Mouse (Mus musculus): ENCODE results near the gene Cisd3. TPM values are rescaled to one million over a fixed set of nuclear protein-coding genes. Genes with fewer than 3 reads are reported as not detected.
A peak's percentile ranks its signal among the peaks of the same experiment; 100 is the strongest.
"Not testable (repeated sequence)": the region's sequence is repeated elsewhere in the genome, so short reads cannot be mapped to it uniquely, and the experiment has no call there.

The Cisd3 gene
- 100 to 1,000 TPM; 120 TPM for total RNA-seq (2021)

DNA sequence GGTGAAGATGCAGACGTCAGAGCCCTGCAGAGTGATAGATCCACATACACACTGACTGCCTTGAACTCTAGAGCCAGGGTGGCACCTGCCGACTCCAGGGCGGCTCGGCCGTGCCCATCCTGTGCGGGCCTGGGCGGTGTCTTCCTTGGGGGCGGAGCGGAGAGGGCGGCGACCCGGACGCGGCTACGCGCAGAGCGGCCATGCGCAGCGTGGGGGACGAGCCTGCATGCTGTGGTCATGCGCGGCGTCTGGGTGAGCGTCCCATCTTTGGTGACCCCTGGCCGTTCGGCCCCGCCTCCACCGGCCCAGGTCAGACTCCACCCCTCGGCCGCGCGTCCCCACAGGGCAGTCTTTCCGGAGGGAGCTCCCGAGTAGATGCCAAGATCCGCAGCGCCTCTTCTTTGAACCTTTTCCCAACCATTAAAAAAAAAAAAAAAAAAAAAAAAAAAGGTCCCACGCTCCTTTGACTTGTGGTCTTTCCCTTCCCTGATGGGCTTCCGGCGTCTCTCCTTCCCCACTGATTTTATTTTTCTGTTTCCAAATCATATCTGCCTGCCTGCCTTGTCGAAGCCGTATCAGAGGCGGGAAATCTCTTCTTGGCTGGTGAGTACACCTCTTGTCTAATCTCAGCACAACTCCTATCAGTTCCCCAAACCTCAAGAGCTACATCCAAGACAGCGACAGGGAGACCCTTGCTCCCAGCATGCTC is at the start of gene Cisd3:
Gene Cisd3, plus strand, starts transcription at position 214 of the 709 bp plus-strand sequence.
- DNase-seq, result peak; percentile 94 to 96
- intact Hi-C loops (cut with DNase I), result loop anchor here (1.0 kb wide), 1 partner anchor 22 kb away; the partner anchor contains the start of gene Mllt6

DNA sequence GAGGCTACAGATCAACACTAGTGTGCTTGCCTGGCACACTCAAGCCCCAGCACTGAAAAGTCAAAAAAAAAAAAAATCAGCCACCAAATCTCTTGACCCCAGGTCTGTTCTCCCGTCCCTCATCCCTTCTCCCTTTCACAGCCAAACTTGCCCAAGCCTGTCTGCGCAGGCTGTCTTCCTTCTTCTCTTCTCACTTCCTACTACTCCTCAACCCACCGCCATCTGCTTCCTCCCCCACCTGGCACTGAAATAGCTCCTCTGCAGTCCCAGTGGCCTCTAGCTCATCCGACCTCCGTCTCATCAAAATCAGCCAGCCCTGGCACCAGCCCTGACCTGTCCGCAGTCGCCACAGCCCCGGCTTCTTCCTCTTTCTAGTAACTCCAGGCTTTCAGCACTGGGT is 44.0 kb upstream of the Cisd3 start:
- intact Hi-C loops (cut with DNase I), result no loop called here
- DNase-seq, result no peak

DNA sequence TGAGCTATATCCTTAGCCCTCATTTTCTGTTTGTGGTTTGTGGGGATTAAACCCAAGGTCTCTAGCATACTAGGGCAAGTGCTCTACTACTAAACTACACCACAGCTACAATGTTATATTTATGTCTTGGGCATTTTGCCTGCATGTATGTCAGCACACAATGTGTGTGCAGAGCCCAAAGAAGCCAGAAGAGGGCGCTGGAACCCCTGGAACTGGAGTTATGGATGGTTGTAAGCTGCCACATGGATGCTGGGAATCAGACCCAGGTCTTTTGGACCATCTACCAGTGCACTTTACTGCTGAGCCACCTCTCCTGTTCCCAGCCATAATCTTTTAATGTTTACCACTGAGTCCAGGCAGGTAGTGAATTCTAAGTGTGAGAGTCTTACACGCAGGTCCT is 42.9 kb upstream of the Cisd3 start:
- intact Hi-C loops (cut with DNase I), result no loop called here
- no peak for DNase-seq

DNA sequence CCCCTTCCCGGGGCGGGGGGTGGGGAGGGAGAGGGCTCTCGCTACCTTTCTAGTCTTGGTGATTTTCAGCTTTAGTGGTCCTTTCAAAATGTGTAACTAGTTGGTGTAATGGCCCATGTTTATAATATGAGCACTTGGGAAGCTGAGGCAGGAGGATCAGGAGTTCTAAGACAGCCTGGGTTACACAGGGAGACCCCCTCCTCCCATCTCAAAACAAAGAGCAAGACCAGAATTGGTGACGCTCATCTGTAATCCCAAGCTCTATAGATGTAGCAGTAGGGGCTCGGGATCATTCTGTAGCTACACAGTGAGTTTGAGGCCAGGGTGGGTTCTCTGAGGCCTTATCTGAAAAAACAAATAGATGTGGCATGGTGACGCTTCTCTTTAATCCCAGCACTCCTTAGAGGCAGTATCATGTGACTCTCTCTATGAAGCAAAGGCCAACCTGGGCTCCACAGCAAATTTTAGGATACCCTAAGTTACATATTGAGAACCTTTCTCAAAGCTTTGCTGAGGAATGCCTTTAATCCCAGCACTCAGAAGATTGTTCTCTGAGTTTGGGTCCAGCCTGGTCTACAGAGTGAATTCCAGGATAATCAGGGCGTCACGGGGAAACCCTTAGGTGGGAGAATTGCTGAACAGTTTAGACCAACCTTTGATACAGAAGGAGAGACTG is 42.1 kb upstream of the Cisd3 start:
- DNase-seq, result no peak

DNA sequence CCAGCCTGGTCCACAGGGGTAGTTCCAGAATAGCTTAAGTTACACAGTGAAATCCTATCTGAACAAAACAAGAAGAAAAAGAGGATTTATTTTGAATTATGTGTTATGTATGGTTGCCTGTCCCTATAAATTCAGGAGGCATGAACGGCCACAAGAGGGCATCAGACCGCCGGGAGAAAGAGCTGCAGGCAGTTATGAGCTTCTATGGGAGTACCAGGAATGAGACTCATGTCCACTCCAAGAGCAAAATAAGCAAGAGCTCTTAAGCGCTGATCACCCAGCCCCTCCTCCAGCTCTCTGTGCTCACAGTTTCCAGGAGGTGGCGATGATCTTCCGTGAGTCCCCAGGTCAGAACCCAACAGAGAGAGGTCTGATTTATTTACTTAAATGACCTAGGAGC is 40.8 kb upstream of the Cisd3 start:
- peak; percentile 75 to 84 for DNase-seq
- intact Hi-C loops (cut with DNase I), result loop anchor here (1.0 kb wide), 1 partner anchor 45 kb away; no protein-coding TSS in a partner anchor

More for the DNA sequence above, 42.1 kb upstream of the Cisd3 start:
- intact Hi-C loops (cut with DNase I), result loop anchor here (1.0 kb wide), 1 partner anchor 47 kb away; no protein-coding TSS in a partner anchor

DNA sequence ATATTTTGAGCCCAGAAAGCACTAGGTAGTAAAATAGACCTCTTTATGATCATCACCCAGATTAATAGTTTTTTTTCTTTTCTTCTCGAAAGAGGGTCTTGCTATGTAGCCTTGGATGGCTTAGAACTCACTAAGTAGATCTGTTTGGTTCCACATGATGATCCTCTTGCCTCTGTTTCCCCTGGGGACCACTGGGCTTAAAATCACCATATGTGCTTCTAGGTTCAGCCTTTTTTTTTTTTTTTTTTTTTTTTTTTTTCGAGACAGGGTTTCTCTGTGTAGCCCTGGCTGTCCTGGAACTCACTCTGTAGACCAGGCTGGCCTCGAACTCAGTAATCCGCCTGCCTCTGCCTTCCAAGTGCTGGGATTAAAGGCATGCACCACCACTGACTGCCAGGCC is 37.1 kb upstream of the Cisd3 start:
- DNase-seq; intact Hi-C loops (cut with DNase I): not testable (repeated sequence)

DNA sequence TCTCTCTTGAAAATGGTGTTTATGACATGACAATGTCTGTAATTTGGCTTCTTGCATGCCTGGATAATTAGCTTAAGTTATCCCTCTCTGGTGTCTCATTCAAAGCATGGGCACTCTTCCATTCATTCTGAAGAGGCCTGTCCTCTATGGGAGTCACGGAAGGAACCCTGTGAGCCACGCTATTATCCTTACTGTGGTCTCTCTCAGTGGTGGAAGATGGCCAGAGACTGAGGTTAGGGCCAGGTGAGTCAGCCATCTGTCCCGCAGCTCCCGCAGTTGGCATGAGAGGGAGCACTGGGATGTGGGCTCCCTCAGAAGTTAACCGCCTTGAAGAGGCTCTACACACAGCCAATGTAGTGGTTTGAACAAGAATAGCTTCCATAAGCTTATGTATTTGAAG is 35.3 kb upstream of the Cisd3 start:
- no peak for DNase-seq
- intact Hi-C loops (cut with DNase I), result no loop called here

DNA sequence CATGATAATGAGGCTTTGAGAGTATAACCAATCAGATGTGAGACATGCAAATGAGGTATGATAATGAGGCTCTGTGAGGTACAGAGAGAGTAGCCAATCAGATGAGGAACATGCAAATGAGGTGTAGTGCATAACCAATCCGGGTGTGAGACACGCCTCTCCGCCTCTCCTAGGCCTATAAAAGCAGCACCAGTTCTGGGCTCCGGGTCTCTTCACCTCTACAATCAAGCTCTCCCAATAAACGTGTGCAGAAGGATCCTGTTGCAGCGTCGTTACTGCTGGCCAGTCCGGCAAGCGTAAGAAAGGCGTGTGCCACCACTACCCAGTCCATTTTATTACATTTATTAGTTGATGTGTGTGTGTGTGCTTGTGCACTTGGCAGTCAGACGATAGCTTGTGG is 32.2 kb upstream of the Cisd3 start:
- DNase-seq; intact Hi-C loops (cut with DNase I): not testable (repeated sequence)

DNA sequence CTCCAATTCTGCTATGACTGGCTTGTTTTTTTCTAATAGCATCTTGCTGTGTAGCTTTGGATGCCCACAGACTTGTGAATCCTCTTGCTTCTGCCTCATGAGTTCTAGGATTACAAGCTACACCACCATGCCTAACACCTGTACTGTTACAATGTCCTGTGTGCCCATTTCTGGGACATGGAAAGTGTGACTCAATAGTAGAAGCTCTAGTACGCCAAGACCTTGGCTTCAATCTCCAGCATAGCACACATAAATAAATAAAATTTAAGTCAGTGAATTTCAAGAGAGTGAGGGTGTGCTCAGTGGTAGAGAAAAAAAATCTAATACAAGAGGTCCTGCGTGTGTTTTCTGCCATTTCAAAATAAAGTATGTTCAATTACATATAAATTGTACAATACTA is 31.4 kb upstream of the Cisd3 start:
- intact Hi-C loops (cut with DNase I), result no loop called here
- DNase-seq, result no peak

DNA sequence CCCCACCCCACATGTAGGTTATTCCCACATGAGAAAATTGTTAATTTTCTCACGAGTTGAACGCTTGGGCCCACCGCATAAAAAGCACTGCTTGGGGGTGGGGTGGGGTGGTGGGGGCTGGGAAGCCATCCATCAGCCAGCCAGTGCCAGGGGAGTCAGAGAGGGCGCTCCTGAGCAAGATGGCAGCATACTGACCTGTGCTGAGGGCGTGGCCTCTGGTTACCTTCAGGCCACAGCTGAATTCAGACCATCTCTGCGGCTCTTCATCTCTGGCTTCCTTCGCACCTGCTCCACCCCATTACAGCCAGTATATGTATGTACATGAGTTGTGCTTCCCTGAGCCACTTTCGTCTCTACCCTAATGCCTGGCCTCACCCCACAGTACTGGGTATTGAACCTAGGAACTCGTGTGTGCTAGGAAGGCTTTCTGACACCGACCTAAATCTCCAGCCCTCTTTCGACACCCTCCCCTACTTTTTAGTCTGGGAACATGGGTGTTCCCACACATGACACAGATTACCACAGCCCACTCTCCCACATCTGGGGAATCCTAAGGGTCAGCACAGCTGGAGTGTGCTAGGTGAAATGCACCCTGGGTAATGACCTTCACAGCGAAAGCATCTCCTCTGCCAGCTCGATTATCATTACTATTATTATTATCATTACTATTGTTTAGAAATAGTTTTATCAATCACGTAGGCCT is 29.2 kb upstream of the Cisd3 start:
- no peak for DNase-seq
- intact Hi-C loops (cut with DNase I), result no loop called here

DNA sequence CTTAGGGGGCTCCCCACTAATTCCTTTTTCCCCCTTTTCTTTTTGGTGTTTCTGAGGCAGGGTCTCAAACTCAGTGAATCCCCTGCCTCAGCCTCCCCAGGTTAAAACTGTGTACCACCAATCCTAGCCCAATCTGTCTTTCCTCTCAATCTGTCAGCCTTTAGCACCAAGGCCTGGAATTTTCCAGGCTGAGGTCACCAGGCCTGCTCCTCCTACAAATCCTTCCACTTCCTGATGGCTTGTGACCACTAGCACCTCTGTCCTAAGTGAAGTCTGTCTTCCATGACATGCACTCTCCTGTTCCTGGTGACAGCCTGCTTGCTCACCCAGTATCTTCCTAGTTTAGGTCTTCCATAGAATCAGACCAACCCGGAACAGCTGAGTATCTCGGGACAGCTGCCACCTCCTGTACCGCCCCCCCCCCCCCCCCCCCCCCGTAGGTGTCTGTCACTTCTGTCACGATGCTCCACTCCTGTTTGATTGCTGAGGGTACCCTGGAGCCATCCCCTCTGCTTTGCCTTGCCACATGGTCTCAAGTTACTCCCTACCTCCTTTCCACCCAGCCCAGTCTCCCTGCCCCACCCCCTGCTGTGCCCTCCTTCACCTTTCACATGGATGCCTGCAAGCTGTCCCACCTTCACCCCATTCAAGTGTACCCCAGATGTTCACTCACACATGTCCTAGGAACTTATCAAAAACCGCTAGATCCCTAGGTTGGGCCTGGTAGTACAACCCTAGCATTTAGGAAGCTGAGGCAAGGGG is 28.3 kb upstream of the Cisd3 start:
- intact Hi-C loops (cut with DNase I), result no loop called here
- DNase-seq, result no peak

DNA sequence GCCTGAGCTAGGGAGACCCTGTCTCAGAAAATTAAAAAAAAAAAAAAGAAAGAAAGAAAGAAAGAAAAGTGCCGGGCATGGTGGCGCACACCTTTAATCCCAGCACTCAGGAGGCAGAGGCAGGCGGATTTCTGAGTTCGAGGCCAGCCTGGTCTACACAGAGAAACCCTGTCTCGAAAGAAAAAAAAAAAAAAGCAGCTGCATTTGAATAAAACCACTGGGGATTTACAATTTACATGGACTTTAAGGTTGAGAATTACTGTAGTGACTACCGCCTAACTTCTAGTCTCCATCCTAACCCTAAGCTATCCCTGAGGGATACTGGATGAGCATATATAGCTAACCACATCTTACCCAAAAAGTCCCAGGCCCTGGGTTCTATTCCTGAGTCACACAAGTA is 27.7 kb upstream of the Cisd3 start:
- intact Hi-C loops (cut with DNase I); DNase-seq: not testable (repeated sequence)

DNA sequence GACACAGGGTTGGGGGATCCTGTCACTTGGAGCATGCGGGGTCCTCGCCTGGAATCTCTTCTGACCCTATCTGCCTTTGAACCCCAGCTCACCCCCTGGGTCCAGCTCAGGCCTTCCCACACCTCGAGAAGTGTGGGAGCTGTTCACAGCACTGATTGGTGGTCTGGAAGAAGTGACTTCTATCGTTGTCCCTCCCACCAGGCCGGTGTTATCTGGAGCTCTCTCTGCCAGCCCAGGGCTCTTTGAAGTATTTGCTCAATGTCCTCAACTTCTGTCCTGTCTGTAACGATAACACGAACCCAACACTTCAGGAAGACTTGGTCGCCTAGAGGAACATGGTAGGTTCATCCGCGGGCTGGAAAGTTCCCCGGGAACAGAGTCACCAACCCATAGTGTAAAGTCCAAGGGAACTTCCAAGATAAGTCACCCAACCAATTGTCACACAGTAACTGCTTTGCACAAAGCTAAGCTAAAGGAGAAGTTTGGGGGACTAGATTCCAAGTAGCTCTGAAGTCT is 26.8 kb upstream of the Cisd3 start:
- intact Hi-C loops (cut with DNase I), result no loop called here
- DNase-seq, result no peak

DNA sequence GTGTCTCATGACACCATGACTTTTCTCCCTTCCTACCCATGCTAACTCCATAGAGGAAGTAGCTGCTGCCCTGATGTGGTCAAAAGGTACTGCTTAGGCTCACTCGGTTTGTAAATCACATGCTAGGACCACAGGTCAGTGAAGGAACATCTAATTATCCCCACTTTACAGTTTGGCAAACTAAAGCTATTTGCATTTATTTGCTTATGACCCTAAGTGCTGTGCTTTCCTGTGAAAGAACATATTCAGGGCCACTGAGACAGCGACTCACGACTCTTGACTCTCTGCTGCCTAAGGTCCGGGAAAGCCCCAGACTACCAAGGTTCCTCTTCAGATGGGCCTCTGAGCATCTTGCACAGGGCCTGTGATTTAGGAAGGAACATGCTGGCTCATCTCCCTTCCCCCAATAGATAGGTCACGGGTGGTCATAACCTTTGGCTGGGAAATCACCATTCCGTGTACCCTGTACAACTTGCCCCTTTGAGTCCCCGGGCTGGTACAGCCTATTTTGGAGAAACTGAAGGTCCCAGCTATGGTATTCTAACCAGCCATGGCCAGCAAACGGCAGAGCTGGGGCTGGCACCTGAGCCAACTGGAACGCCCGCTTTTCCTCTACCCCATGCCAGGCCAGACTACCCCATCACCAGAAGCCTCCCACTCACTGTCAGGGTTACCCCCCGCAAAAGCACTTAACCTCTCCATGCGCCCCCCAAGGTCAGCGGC is 26.2 kb upstream of the Cisd3 start:
- intact Hi-C loops (cut with DNase I), result no loop called here
- peak; percentile 50 to 64 for DNase-seq

DNA sequence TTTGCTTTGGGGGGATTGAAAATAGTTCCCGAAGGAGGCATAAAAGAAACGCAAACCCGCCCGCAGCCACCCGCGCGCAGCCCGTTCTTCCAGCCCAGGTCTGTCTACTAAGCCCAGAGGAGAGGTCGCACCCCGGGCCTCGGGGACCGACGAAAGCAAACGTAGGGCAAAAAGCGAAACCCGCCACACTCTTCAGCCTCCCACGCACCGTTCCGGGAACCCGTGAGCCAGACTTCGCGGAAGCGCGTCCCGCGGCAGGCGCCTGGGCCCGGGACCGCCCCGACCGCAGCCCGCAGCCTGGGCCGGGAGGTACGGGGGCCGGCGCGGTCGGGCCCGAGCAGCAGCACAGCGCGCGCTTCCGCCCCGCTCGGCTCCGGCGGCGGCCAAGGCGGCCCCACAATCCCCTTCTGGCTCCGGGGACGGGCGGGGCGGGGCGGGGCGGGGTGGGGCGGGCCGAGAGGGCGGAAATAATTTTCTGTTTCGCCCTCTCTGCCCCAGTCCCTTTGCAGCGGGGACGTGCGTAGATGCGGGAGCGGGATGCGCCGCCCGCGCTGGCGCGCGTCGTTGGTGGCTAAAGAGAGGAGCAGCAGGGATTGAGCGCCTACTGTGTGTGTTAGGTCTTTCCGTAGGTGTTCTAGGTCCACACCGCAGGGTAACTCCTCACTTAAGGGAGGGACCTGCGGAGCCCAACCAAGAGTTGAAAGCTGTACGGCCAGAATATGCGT is 25.5 kb upstream of the Cisd3 start:
- intact Hi-C loops (cut with DNase I), result loop anchor here (5.0 kb wide), 1 partner anchor 37 kb away; no protein-coding TSS in a partner anchor

DNA sequence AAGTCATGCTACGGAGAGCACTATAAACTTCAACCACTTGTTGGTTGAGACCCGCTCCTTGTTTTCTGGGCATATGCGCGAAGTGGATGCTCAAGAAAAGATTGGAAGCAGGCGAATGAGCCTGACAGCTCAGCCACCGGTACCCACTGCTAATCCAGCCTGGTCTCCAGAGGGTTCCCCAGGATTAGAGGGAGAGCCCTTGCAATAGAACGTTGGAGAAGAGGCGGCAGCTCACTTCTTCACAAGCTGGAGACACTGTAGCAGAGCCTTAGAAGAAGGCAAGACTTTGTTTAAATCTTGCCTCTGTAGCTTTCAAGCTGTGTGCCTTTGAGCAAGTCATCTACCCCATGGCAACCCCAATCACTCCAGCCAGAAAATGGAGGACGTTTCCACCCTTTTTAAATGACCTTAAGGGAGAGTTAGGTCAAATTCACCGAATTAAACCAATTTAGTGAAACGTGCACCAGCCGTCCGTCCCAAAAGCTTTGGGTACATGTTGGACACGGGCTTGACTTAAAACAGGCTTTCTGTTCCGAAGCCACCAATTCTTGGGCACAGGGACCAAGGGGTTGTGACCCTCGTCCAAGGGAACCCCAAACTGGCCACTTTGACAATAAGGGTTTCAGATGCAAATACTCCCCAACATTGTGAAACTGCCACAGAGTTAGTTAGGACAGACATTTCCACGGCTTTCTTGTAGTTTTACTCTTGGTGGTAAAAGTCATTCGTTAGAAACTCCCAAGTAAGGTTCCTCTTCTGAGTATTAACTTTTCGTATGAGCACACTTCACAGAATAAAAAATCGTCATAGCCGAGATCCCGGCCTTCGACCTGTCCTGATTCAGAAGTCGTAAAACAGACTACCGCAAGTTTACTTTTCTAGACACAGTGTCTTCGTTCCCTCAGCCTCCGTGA is 24.6 kb upstream of the Cisd3 start:
- intact Hi-C loops (cut with DNase I), result loop anchor here (5.0 kb wide), 1 partner anchor 36 kb away; no protein-coding TSS in a partner anchor
- no peak for DNase-seq

More for the DNA sequence above, 25.5 kb upstream of the Cisd3 start:
- DNase-seq, result peak; percentile 78 to 86

DNA sequence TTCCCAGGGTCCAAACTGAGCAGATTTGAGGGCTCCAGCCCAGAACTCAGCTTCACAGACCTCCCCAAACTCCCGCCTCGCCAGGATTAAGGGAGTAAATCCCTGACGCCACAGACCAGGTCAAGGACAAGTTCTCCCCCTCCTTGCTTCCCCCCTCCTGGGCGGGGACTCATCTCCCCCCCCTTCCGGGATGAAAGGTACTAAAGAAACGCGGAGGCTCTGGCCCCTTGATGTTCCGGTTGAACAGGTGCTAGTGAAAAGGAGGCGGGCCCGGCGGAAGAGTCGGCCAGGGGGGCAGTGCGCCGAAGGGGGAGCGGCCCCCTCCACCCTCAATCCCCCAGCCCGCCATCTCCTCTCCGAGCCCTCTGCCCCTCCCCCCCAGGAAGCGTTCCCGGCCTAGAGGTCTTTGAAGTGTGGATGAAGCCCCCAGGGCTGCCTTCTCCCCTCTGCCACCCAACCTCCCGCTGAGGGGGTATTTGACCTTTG is 23.9 kb upstream of the Cisd3 start:
- peak; percentile 66 to 71 for DNase-seq
- intact Hi-C loops (cut with DNase I), result loop anchor here (5.0 kb wide), 1 partner anchor 36 kb away; no protein-coding TSS in a partner anchor
